Mouse (Mus musculus) E14TG2a.4 (cell line): ENCODE data around the gene Pef1.

Experiments used
- CTCF ChIP-seq: conservative IDR thresholded peaks from 2 replicates; pipeline ENCODE4 v1.5.1; 2014; ENCODE audit warnings: low read length
- POU5F1 ChIP-seq: IDR thresholded peaks from 2 replicates; pipeline ENCODE4 v1.6.1; 2014; ENCODE audit warnings: low read length, borderline replicate concordance

- TF ChIP-seq CTCF (no peak), POU5F1 (no peak)
These were observed 65.0 kb downstream of the Pef1 start for GRCm38 (mm10) chr4:130167321-130167720.
